Mouse (Mus musculus): ENCODE measurements around the gene Ece1.
"Not testable (repeated sequence)": the region's sequence is repeated elsewhere in the genome, so short reads cannot be mapped to it uniquely, and the experiment has no call there.

The Ece1 gene

DNA sequence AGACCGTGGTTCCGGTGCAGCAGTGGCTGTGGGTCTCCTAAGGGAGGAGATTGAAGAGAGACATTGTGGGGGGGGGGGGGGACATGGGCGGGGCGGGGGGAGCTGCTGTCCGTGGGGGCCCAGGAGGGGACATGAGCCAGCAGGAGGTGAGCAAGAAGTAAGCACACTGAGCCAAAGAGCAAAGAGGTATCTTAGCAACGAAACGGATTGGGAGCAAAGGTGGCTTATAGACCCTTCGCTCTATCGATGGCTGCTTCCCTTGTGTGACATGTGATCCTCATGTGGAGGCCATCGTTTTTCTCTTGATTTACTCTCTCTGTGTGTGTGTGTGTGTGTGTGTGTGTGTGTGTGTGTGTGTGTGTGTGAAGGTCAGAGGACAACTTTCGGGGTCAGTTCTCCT lies 84.4 kb downstream of the Ece1 start:
- no peak for DNase-seq

GRCm38 (mm10) chr4:137952840-137953239 lies 90.8 kb downstream of the Ece1 start:
- peak; percentile 80 for DNase-seq

DNA sequence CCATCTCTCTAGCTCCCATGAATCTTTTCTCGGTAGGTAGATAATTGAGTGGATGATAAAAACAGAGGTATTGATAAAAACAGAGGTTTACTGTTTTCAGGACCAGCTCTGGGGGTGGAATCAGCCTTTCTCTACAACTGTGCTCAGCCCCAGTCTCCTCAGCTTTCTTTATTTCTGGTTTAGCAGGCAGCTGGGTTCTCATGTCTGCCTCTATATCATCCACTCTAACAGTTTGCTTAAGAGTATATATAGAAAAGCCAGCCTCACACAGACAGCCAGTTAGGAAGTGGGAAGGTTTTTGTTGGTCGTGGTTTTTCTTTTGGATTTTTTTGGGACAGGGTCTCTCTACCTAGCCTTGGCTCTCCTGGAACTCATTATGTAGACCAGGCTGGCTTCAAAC lies 92.1 kb downstream of the Ece1 start:
- no peak for DNase-seq

GRCm38 (mm10) chr4:137954926-137955396 lies 92.9 kb downstream of the Ece1 start:
- no peak for DNase-seq

- DNase-seq: no peak
Measured at GRCm38 (mm10) chr4:137956260-137956659, 94.2 kb downstream of the Ece1 start.

- DNase-seq: peak; percentile 54
Measured at GRCm38 (mm10) chr4:137959889-137960665, 98.0 kb downstream of the Ece1 start.

DNA sequence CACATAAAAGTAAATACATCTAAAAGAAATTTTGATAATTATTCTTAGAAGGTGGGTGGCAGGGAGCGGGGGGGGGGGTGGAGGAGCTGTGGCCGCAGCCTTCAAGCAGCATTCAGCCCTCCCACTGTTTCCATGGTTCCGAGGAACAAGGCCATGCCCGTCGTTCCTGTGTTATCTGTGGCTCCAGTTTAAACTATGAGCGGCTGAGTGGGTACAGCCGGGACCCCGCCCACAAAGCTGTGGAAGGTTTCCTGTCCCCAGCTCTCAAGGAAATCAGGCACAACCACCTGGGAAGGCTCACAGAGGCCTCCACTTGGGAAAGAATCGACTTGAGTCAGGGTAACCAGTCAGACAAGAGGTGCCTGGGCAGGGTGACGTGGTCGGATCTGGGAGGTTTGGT lies 98.7 kb downstream of the Ece1 start:
- no peak for DNase-seq

DNA sequence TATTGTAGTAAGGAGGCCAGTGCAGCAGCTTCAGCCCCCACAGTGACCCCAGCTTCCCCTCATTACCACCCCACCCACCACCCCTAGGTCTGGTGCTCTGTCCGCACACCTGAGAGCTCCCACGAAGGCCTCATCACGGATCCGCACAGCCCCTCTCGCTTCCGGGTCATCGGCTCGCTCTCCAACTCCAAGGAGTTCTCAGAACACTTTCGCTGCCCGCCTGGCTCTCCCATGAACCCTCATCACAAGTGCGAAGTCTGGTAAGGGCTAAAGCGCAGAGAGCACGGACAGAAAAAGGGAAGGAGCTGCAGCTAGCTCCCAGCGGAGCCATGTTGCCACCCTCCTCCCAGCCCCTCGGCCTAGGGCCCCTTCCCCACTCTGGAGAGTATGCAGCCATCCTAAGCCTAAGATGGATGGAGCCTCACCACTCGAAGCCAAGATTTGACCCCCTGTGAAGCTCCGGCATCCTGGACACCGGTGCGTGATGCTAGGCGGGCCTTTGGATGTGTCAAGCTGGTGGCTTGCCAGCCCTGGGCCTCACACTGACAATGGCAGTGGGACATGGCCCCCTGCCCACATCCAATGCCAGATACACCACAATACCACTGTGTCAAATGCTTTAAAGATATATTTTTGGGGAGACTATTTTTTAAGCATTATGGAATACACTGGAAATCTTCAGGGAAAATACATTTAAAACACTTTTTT lies 100.8 kb downstream of the Ece1 start:
- no peak for DNase-seq

- no peak for DNase-seq
Measured at GRCm38 (mm10) chr4:137963431-137963830, 101.4 kb downstream of the Ece1 start.

GRCm38 (mm10) chr4:137963881-137964584 lies 102.0 kb downstream of the Ece1 start:
- peak; percentile 94 for DNase-seq

GRCm38 (mm10) chr4:137964585-137964930 lies 102.5 kb downstream of the Ece1 start:
- no peak for DNase-seq

GRCm38 (mm10) chr4:137968203-137968602 lies 106.2 kb downstream of the Ece1 start:
- peak; percentile 60 for DNase-seq

DNA sequence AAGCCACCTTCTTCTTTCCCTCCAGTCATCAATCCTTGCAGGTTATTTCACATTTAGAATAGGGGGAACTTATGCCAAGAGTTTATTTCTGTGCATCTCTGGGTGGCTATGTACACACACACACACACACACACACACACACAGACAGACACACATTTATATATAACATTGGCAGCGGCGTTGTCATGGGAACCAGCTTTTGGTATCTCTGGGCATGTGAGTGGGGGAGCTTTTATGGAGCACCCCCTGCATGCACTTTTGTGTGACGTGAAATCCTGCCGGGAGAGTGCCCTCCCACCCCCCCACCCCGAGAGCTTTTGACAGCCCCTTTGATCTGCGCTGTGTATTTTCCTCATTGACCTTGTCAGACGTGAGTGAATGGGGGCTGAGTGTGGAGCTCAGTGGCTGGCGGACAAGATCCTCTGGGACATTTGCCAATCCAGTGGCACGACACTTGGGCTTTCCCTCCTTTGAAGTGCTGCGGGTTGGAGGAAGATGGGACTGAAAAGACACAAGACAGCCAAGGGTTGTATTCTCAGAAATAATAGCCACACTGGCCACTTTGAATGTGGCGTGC lies 108.7 kb downstream of the Ece1 start:
- not testable (repeated sequence) for DNase-seq

DNA sequence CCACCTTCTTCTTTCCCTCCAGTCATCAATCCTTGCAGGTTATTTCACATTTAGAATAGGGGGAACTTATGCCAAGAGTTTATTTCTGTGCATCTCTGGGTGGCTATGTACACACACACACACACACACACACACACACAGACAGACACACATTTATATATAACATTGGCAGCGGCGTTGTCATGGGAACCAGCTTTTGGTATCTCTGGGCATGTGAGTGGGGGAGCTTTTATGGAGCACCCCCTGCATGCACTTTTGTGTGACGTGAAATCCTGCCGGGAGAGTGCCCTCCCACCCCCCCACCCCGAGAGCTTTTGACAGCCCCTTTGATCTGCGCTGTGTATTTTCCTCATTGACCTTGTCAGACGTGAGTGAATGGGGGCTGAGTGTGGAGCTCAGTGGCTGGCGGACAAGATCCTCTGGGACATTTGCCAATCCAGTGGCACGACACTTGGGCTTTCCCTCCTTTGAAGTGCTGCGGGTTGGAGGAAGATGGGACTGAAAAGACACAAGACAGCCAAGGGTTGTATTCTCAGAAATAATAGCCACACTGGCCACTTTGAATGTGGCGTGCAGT lies 112.9 kb downstream of the Ece1 start:
- DNase-seq: not testable (repeated sequence)

DNA sequence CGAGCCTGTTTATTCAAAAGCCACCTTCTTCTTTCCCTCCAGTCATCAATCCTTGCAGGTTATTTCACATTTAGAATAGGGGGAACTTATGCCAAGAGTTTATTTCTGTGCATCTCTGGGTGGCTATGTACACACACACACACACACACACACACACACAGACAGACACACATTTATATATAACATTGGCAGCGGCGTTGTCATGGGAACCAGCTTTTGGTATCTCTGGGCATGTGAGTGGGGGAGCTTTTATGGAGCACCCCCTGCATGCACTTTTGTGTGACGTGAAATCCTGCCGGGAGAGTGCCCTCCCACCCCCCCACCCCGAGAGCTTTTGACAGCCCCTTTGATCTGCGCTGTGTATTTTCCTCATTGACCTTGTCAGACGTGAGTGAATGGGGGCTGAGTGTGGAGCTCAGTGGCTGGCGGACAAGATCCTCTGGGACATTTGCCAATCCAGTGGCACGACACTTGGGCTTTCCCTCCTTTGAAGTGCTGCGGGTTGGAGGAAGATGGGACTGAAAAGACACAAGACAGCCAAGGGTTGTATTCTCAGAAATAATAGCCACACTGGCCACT lies 117.1 kb downstream of the Ece1 start:
- not testable (repeated sequence) for DNase-seq

- no peak for DNase-seq
Measured at GRCm38 (mm10) chr4:137982869-137983268, 120.8 kb downstream of the Ece1 start.

- DNase-seq: peak; percentile 47
Measured at GRCm38 (mm10) chr4:137984212-137984611, 122.2 kb downstream of the Ece1 start.

GRCm38 (mm10) chr4:137984746-137985145 lies 122.7 kb downstream of the Ece1 start:
- no peak for DNase-seq

GRCm38 (mm10) chr4:137989426-137989825 lies 127.4 kb downstream of the Ece1 start:
- DNase-seq: no peak

- no peak for DNase-seq
Measured at GRCm38 (mm10) chr4:137990433-137990832, 128.4 kb downstream of the Ece1 start.

DNA sequence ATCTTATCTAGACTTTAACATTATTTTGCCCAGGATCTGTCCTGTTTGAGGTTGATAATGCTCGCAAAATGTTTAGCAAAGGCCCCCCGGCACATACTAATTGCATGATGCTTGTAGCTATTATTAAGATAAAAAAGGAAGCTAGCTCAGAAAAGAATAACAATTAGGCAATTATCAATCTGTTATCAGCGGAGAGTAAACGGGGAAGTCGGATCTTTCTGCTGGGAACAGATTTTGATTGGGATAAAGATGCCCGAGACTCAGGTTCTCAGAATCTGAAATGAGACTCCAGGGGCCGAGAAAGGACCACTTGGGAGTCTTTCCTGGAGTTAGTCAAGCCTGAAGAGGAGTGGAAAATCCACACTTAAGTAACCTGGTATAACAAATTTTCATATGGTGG lies 129.2 kb downstream of the Ece1 start:
- DNase-seq: no peak

GRCm38 (mm10) chr4:137992890-137993289 lies 130.9 kb downstream of the Ece1 start, which contains the start of gene Eif4g3:
TSS of gene Eif4g3 (plus strand) at chr4:137993022.
- no peak for DNase-seq
